Comparison of ENCODE assay signal across 7 mouse cellular contexts in the genomic region with DNA sequence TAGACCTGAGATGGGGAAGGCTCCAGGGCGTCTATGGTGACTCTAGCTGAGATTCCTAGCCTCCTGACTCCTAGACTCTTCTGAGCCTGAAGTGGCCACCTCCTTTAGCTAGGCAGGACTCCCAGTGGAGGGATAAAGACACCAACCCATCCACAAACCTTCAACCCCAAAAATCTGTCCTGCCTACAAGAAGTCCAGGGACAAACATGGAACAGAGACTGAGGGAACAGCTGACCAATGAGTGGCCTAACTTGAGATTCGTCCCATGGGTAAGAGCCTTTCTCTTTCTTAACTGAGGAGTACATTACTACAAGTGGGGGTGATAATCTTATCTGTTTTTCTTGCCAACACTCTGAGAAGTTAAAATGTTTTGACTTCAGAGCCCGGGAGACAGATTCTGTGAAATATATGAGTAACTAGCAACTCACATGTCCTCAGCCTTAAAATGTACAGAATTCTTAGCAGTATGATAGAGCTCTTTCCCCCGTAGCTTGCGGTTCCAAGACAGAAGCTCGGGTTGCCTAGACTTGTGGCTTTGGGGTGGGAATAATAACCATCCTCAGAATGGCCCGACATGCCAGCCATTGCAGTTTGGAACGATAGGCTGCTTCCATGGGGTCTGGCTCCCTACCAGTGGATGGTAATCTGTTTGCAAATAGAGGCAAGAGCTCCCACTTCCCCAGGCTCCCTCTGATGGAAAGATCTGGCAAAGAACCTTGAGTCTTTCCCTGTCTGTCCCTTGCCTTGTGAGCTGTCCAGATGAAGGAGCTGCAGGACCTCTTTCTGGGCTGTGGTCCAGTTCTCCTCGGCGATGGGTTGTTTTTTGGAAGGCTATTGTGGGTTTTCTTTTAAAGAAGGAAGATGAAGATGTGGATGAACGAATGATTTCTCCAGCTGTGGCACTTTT. TPM values are rescaled to one million over a fixed set of nuclear protein-coding genes. Genes with fewer than 3 reads are reported as not detected.
DNase-seq lines count a peak whose midpoint lies in the region; TF ChIP-seq lines count a peak whose summit lies in the region.

No protein-coding gene starts in this region.

- no peak overlapping the region for H3K4me3 ChIP-seq in left cerebral cortex, adult 2 months
- H3K4me3 ChIP-seq in gastrocnemius, adult 2 months: peak overlapping the region; percentile 14

- intact Hi-C loops in left cerebral cortex, adult 2 months (cut with DNase I): no loop called here
- intact Hi-C loops in gastrocnemius, adult 2 months (cut with DNase I): no loop called here
- intact Hi-C loops in heart, postnatal 25 days (cut with DNase I): no loop called here

- peak; percentile 16 for TF ChIP-seq CTCF in left cerebral cortex, adult 2 months (IDR thresholded peaks at IDR 0.05)
- TF ChIP-seq CTCF in gastrocnemius, adult 2 months (IDR thresholded peaks at IDR 0.05): peak; percentile 18; the same call in 1 of the 2 replicates

- no peak overlapping the region for H3K27ac ChIP-seq in left cerebral cortex, adult 2 months
- peak overlapping the region; percentile 70 for H3K27ac ChIP-seq in gastrocnemius, adult 2 months

- no peak for DNase-seq in left cerebral cortex, adult 2 months (ENCODE audit: extremely low spot score in 1 of 2, low spot score in 2 of 2)
- no peak for DNase-seq in left cerebral cortex, adult 11 months (ENCODE audit: low spot score)
- peak; percentile 69 for DNase-seq in gastrocnemius, adult 2 months
- DNase-seq in heart, postnatal 25 days (ENCODE audit: low spot score): peak; percentile 46
- peak; percentile 70 for DNase-seq in lung, postnatal 36 days
- no peak for DNase-seq in embryo, embryonic 11 days
- no peak for DNase-seq in yolk sac, embryonic 10.5 days (ENCODE audit: low spot score)

RNA-seq across cellular contexts. Expression of gene Ets1, which starts 30.8 kb away (rescaled TPM):
- total RNA-seq in left cerebral cortex, adult 2 months (2021): 10 to 100 TPM in 1 of 2 experiments, 1 to 10 TPM in 1; 7.8 to 11.2 TPM
- total RNA-seq in gastrocnemius, adult 2 months (2021): 10 to 100 TPM; 11.6 to 11.7 TPM
- total RNA-seq in heart, postnatal 25 days (2021): 10 to 100 TPM; 64.3 to 67.1 TPM

Comparison
In these comparisons a context has a peak if more than half of its experiments do, and no peak if none do; other contexts are left out.
1. DNase-seq: peak in gastrocnemius, adult 2 months (single experiment), heart, postnatal 25 days (single experiment) and lung, postnatal 36 days (single experiment); none in left cerebral cortex, adult 2 months (0 of 2), left cerebral cortex, adult 11 months (single experiment), embryo, embryonic 11 days (single experiment) and yolk sac, embryonic 10.5 days (single experiment).
2. RNA of gene Ets1, which starts 30.8 kb away (total RNA-seq): 64.3 to 67.1 TPM in heart, postnatal 25 days; 11.6 to 11.7 TPM in gastrocnemius, adult 2 months and 7.8 to 11.2 TPM in left cerebral cortex, adult 2 months; every median in the first group is over 4 times any median in the second.